Mouse (Mus musculus) layer of hippocampus, adult 9-11 months (tissue): ENCODE data around the gene Ppdpf.

Experiments used
- DNase-seq: peaks from one replicate; pipeline ENCODE4 v3.0.0; 2022

The Ppdpf gene

GRCm38 (mm10) chr2:181220361-181220760, 33.3 kb downstream of the Ppdpf start:
- no peak for DNase-seq

- DNase-seq: no peak
These were observed 37.9 kb downstream of the Ppdpf start for GRCm38 (mm10) chr2:181224994-181225393.

- DNase-seq: no peak
These were observed 40.1 kb downstream of the Ppdpf start for GRCm38 (mm10) chr2:181227122-181227521.

GRCm38 (mm10) chr2:181228335-181228734, 41.3 kb downstream of the Ppdpf start:
- DNase-seq: no peak

- no peak for DNase-seq
These were observed 44.1 kb downstream of the Ppdpf start for GRCm38 (mm10) chr2:181231171-181231570.

GRCm38 (mm10) chr2:181233443-181233842, 46.4 kb downstream of the Ppdpf start:
- no peak for DNase-seq

- DNase-seq: no peak
These were observed 47.6 kb downstream of the Ppdpf start for GRCm38 (mm10) chr2:181234680-181235079.

- DNase-seq: no peak
These were observed 48.9 kb downstream of the Ppdpf start for GRCm38 (mm10) chr2:181235681-181236566.

GRCm38 (mm10) chr2:181237251-181238014, 50.4 kb downstream of the Ppdpf start:
- DNase-seq: no peak

- no peak for DNase-seq
These were observed 51.1 kb downstream of the Ppdpf start for GRCm38 (mm10) chr2:181238091-181238610.
